Mouse (Mus musculus): ENCODE measurements around the gene Cd81. TPM values are rescaled to one million over a fixed set of nuclear protein-coding genes. Genes with fewer than 3 reads are reported as not detected.

The Cd81 gene
- polyA plus RNA-seq (2017; shearing (Covaris generic)), result 256 TPM

DNA sequence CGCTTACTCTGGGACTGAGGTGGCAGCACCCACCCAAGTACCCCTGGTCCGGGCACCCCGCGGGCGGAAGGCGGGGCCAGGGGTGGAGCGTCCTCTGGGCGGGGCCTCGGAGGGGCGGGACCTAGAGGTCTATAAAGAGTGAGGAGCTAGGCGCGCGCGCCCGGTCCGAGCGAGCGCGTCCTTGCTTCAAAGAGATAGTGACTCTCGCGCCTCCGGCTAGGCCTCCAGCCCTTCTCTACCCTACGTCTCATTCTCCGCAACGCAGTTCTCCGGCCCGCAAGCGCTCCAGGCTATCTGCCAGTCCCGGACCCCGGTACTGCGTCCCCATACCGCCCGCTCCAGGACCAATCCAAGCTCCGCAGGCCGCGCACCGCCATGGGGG is at the start of gene Cd81:
TSS of gene Cd81 (plus strand) at position 114 of the 382 bp plus-strand sequence.

DNA sequence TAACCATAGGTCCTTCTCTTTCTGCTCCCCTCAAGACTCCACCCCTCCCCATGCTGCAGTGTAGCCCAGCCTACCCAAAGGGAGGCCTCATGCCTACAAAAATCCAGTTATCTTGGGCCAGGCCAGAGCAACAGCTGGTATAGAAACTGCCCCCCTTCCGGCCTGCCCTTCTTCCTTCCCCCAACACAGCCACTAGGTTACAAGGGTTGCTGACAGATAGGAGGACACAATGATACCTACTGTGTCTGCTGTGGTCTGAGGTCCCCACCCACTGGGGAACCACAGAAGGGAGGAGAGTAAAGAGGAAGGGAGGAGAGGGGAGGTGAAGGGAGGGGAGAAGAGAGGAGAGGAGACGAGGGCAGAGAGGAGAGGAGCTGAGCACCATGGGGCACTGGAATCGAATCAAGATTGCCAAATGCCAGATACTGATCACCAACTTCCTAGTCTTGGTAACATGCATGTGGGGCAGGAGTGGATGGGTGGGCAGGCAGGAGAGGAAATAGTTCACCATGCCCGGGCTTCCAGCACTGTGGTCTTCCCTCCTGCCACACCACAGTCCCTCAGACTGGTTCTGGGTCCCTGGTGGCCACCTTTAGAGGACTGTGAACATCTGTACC is 47.7 kb upstream of the Cd81 start, which contains the start of gene Tspan32:
TSS of gene Tspan32 (plus strand) at position 320 of the 617 bp plus-strand sequence.

GRCm38 (mm10) chr7:143068882-143069591 is 16.5 kb downstream of the Cd81 start, which contains the start of gene Tssc4:
Gene Tssc4 (plus strand): TSS chr7:143069249.

GRCm38 (mm10) chr7:143094592-143095553 is 42.3 kb downstream of the Cd81 start, which contains the start of gene Trpm5:
Gene Trpm5 (minus strand): TSS chr7:143094642.

GRCm38 (mm10) chr7:143106062-143106461 is 53.5 kb downstream of the Cd81 start, which contains the start of gene Kcnq1:
Gene Kcnq1 (plus strand): TSS chr7:143106362.

Other genes starting within 250 kb of the Cd81 start
- not detected for gene Th, start 121.6 kb upstream of the Cd81 start, polyA plus RNA-seq (2017; shearing (Covaris generic))
- 3.1 TPM for gene Ascl2, start 83.5 kb upstream of the Cd81 start, polyA plus RNA-seq (2017; shearing (Covaris generic))
- gene Tspan32, start 47.7 kb upstream of the Cd81 start, polyA plus RNA-seq (2017; shearing (Covaris generic)), result 737 TPM
- 65.5 TPM for gene Tssc4, start 16.5 kb downstream of the Cd81 start, polyA plus RNA-seq (2017; shearing (Covaris generic))
- not detected for gene Trpm5, start 41.9 kb downstream of the Cd81 start, polyA plus RNA-seq (2017; shearing (Covaris generic))
- gene Kcnq1, start 53.6 kb downstream of the Cd81 start, polyA plus RNA-seq (2017; shearing (Covaris generic)), result not detected

All from inflammation-experienced regulatory T-cells, adult 16 weeks (primary cell).